Mouse (Mus musculus) mouse trophoblast stem cell (cell line): ENCODE measurements around the gene Irf4.

Experiments
- in situ Hi-C, 2 experiments: fragments of 300-500 bp; cut with MseI, MboI; formaldehyde crosslinking; loops; 2 replicates in 1 of 2; 3 replicates in 1 of 2; pipeline ENCODE4 v1.15.1; 2025

Irf4 gene

GRCm38 (mm10) chr13:30738310-30738840 lies 10.7 kb upstream of the Irf4 start:
- in situ Hi-C loops, result no loop called here

GRCm38 (mm10) chr13:30741172-30741571 lies 7.9 kb upstream of the Irf4 start:
- in situ Hi-C loops, result no loop called here

GRCm38 (mm10) chr13:30742411-30742970 lies 6.5 kb upstream of the Irf4 start:
- in situ Hi-C loops, result no loop called here

- in situ Hi-C loops, result no loop called here
Measured at GRCm38 (mm10) chr13:30745121-30745520, 3.9 kb upstream of the Irf4 start.

GRCm38 (mm10) chr13:30747068-30747467 lies 2.0 kb upstream of the Irf4 start:
- in situ Hi-C loops, result no loop called here

- in situ Hi-C loops, result no loop called here
Measured at GRCm38 (mm10) chr13:30747504-30747903, 1.5 kb upstream of the Irf4 start.

- in situ Hi-C loops, result no loop called here
Measured at GRCm38 (mm10) chr13:30748321-30748720, 705 bp upstream of the Irf4 start.

- in situ Hi-C loops, result no loop called here
Measured at GRCm38 (mm10) chr13:30749557-30750141, 623 bp downstream of the Irf4 start.

GRCm38 (mm10) chr13:30750461-30751303 lies 1.7 kb downstream of the Irf4 start:
- in situ Hi-C loops, result no loop called here

GRCm38 (mm10) chr13:30751304-30751580 lies 2.2 kb downstream of the Irf4 start:
- in situ Hi-C loops, result no loop called here

GRCm38 (mm10) chr13:30752581-30753187 lies 3.7 kb downstream of the Irf4 start:
- in situ Hi-C loops, result no loop called here

GRCm38 (mm10) chr13:30753441-30753840 lies 4.4 kb downstream of the Irf4 start:
- in situ Hi-C loops, result no loop called here

- in situ Hi-C loops, result no loop called here
Measured at GRCm38 (mm10) chr13:30754066-30754465, 5.0 kb downstream of the Irf4 start.

- in situ Hi-C loops, result no loop called here
Measured at GRCm38 (mm10) chr13:30754825-30755476, 5.9 kb downstream of the Irf4 start.

GRCm38 (mm10) chr13:30755577-30755976 lies 6.6 kb downstream of the Irf4 start:
- in situ Hi-C loops, result no loop called here

GRCm38 (mm10) chr13:30755998-30756639 lies 7.1 kb downstream of the Irf4 start:
- in situ Hi-C loops, result no loop called here

GRCm38 (mm10) chr13:30757264-30757900 lies 8.4 kb downstream of the Irf4 start:
- in situ Hi-C loops, result no loop called here

GRCm38 (mm10) chr13:30758789-30759381 lies 9.9 kb downstream of the Irf4 start:
- in situ Hi-C loops, result no loop called here

GRCm38 (mm10) chr13:30760374-30761090 lies 11.5 kb downstream of the Irf4 start:
- in situ Hi-C loops, result no loop called here

- in situ Hi-C loops, result no loop called here
Measured at GRCm38 (mm10) chr13:30761151-30761631, 12.2 kb downstream of the Irf4 start.
